Comparison of ENCODE assay signal across 13 mouse cellular contexts in genomic region chr5:105733226-105733625, GRCm38 (mm10). TPM values are rescaled to one million over a fixed set of nuclear protein-coding genes. Genes with fewer than 3 reads are reported as not detected.
DNase-seq lines count a peak whose midpoint lies in the region; ATAC-seq and TF ChIP-seq lines count a peak whose summit lies in the region.
"Had no signal": no experiment of that assay in that cellular context is flagged by ENCODE, and none has a peak within 500 bp of the region (broad histone marks: within the 10 kb centered on the region; RNA-seq: fewer than 3 reads in every experiment).

No protein-coding gene starts in this region.

- 0 out of 2 replicates have a peak, but pooled peaks cover 10% of the 10 kb centered on the region for H3K27me3 ChIP-seq in hindbrain, embryonic 10.5 days (ENCODE audit: insufficient read depth, poor library complexity, severe bottlenecking)
- no peaks in the 10 kb centered on the region for H3K27me3 ChIP-seq in hindbrain, embryonic 12.5 days
- H3K27me3 ChIP-seq in CH12.LX (replicated peaks), result no peaks in the 10 kb centered on the region
- H3K27me3 ChIP-seq in liver, embryonic 14.5 days (ENCODE audit: control insufficient read depth, insufficient read depth, low read length), result no peaks in the 10 kb centered on the region

- 79% methylated on average over 6 of the region's 6 CpGs for WGBS in hindbrain, embryonic 10.5 days
- WGBS in hindbrain, embryonic 12.5 days, result 73% methylated on average over 6 of the region's 6 CpGs
- 61% methylated on average over 6 of the region's 6 CpGs for WGBS in liver, embryonic 14.5 days (ENCODE audit: insufficient replicate concordance)

- H3K79me2 ChIP-seq in CH12.LX (replicated peaks; ENCODE audit: control insufficient read depth, extremely low read depth, insufficient read depth, poor library complexity, severe bottlenecking), result peaks cover 54% of the 10 kb centered on the region

- H3K9ac ChIP-seq in hindbrain, embryonic 12.5 days, result no peak overlapping the region
- no peak overlapping the region; the same call in 1 of the 2 replicates for H3K9ac ChIP-seq in CH12.LX (ENCODE audit: insufficient read depth, low read depth)
- 0 out of 2 replicates have a peak overlapping the region, but pooled peaks have one; percentile 47 for H3K9ac ChIP-seq in liver, embryonic 14.5 days (replicated peaks)

- no peak for TF ChIP-seq RAD21 in CH12.LX (IDR thresholded peaks at IDR 0.05; ENCODE audit: low read depth, low read length)

- H3K4me1 ChIP-seq in hindbrain, embryonic 10.5 days (replicated peaks), result peaks cover 23% of the 10 kb centered on the region
- peaks cover 20% of the 10 kb centered on the region for H3K4me1 ChIP-seq in hindbrain, embryonic 12.5 days
- H3K4me1 ChIP-seq in CH12.LX (ENCODE audit: control insufficient read depth in 1 of 2, insufficient read depth in 2 of 2), result peaks cover 16 to 57% of the 10 kb centered on the region in 2 experiments; a peak in 3 of 4 replicates
- peaks cover 35 to 43% of the 10 kb centered on the region in 2 experiments for H3K4me1 ChIP-seq in liver, embryonic 14.5 days (replicated peaks; ENCODE audit: control insufficient read depth in 2 of 2, insufficient read depth in 2 of 2, low read length in 1 of 2)

- in situ Hi-C loops in CH12.LX (cut with MboI; ENCODE audit: low pct_ligation_motif_present, low pct_unique_long_range_greater_than_20kb, low sequenced_read_pairs), result loop anchor here (5.0 kb wide), 1 partner anchor 36 kb away; the partner anchor contains the start of gene Lrrc8d

- no peak overlapping the region for H3K4me2 ChIP-seq in hindbrain, embryonic 12.5 days (replicated peaks)
- H3K4me2 ChIP-seq in CH12.LX (ENCODE audit: insufficient read depth, low read depth, poor library complexity, severe bottlenecking), result peak overlapping the region; percentile 73; the same call in 1 of the 2 replicates
- H3K4me2 ChIP-seq in liver, embryonic 14.5 days (ENCODE audit: low read depth), result peak overlapping the region; percentile 95

- ATAC-seq in hindbrain, embryonic 12.5 days (ENCODE audit: low FRiP score), result no peak
- no peak for ATAC-seq in liver, embryonic 14.5 days (ENCODE audit: insufficient read depth)

- H3K36me3 ChIP-seq in hindbrain, embryonic 10.5 days, result peaks cover 59% of the 10 kb centered on the region
- no peaks in the 10 kb centered on the region for H3K36me3 ChIP-seq in hindbrain, embryonic 12.5 days
- peaks cover 32 to 59% of the 10 kb centered on the region in 2 experiments for H3K36me3 ChIP-seq in CH12.LX (replicated peaks in 1 of 2; ENCODE audit: control insufficient read depth in 1 of 2, insufficient read depth in 1 of 2, low read length in 1 of 2)
- no peaks in the 10 kb centered on the region for H3K36me3 ChIP-seq in liver, embryonic 14.5 days (replicated peaks; ENCODE audit: control insufficient read depth, insufficient read depth, low read depth)
- H3K36me3 ChIP-seq: G1E had no signal

- no peak for TF ChIP-seq CTCF in CH12.LX (conservative IDR thresholded peaks at IDR 0.05 in 1 of 2, IDR thresholded peaks at IDR 0.05 in 1 of 2; ENCODE audit: low read depth in 2 of 2, low read length in 2 of 2)
- TF ChIP-seq CTCF in brain, embryonic 14.5 days (IDR thresholded peaks at IDR 0.05; ENCODE audit: borderline replicate concordance, extremely low read depth, insufficient read depth, insufficient read length), result no peak
- TF ChIP-seq CTCF in liver, embryonic 14.5 days (IDR thresholded peaks at IDR 0.05; ENCODE audit: low read depth), result no peak

- TF ChIP-seq EP300 in CH12.LX (IDR thresholded peaks at IDR 0.05; ENCODE audit: low read length), result no peak
- no peak for TF ChIP-seq EP300 in liver, embryonic 14.5 days (IDR thresholded peaks at IDR 0.05; ENCODE audit: low read depth)

- DNase-seq in hindbrain, embryonic 10.5 days (ENCODE audit: low spot score), result no peak
- DNase-seq in CH12.LX (ENCODE audit: extremely low read depth), result no peak
- peak; percentile 58 for DNase-seq in brain, embryonic 14.5 days (ENCODE audit: low read depth)
- DNase-seq in liver, embryonic 14.5 days (ENCODE audit: low read depth in 3 of 3, low spot score in 3 of 3), result no peak
- DNase-seq in cerebellum, adult 11-12 months, result no peak
- no peak for DNase-seq in adrenal gland, postnatal 25 days
- DNase-seq in spleen, adult 12 weeks (ENCODE audit: low spot score), result no peak
- DNase-seq: adrenal gland, adult 8-10 months; cerebellum, adult 9-11 months had no signal

- 0 out of 2 replicates have a peak overlapping the region, but pooled peaks have one; percentile 5 for H3K27ac ChIP-seq in hindbrain, embryonic 10.5 days
- no peak overlapping the region for H3K27ac ChIP-seq in hindbrain, embryonic 12.5 days
- H3K27ac ChIP-seq in CH12.LX (ENCODE audit: insufficient read depth, low read depth), result no peak overlapping the region
- no peak overlapping the region for H3K27ac ChIP-seq in liver, embryonic 14.5 days
- H3K27ac ChIP-seq: hindbrain, embryonic 14.5 days had no signal

- dilution Hi-C loops in CH12.LX (cut with MboI; ENCODE audit: extremely low pct_ligation_motif_present, extremely low pct_unique_long_range_greater_than_20kb, low sequenced_read_pairs), result no loop called here

- no peak for TF ChIP-seq POLR2A in CH12.LX (IDR thresholded peaks at IDR 0.05; ENCODE audit: low read depth, low read length)
- TF ChIP-seq POLR2A in brain, embryonic 14.5 days (IDR thresholded peaks at IDR 0.05; ENCODE audit: borderline replicate concordance, extremely low read depth, insufficient read depth, insufficient read length, poor library complexity, severe bottlenecking), result no peak

- no peaks in the 10 kb centered on the region for H3K9me3 ChIP-seq in hindbrain, embryonic 10.5 days
- H3K9me3 ChIP-seq in hindbrain, embryonic 12.5 days (replicated peaks), result no peaks in the 10 kb centered on the region
- H3K9me3 ChIP-seq in CH12.LX (replicated peaks; ENCODE audit: low read length), result no peaks in the 10 kb centered on the region
- no peaks in the 10 kb centered on the region for H3K9me3 ChIP-seq in liver, embryonic 14.5 days (ENCODE audit: control insufficient read depth, low read length)
- H3K9me3 ChIP-seq: neural tube, embryonic 13.5 days had no signal

- H3K4me3 ChIP-seq in hindbrain, embryonic 10.5 days, result no peak overlapping the region
- no peak overlapping the region for H3K4me3 ChIP-seq in hindbrain, embryonic 12.5 days
- peak overlapping the region in 2 of 3 experiments; percentile 51 to 55 for H3K4me3 ChIP-seq in CH12.LX (replicated peaks in 1 of 3; ENCODE audit: low read depth in 2 of 3, low read length in 2 of 3, poor library complexity in 1 of 3)
- peak overlapping the region; percentile 7 to 10; a peak in 2 of 4 replicates for H3K4me3 ChIP-seq in liver, embryonic 14.5 days (ENCODE audit: insufficient read depth in 1 of 2, low read depth in 2 of 2, low read length in 2 of 2)
- H3K4me3 ChIP-seq: neural tube, embryonic 13.5 days had no signal

TF ChIP-seq in CH12.LX, 34 proteins besides CTCF, POLR2A, EP300 and RAD21:
- no peak for TF ChIP-seq MAX (IDR thresholded peaks at IDR 0.05; ENCODE audit: low read length)
- TF ChIP-seq ZNF384 (IDR thresholded peaks at IDR 0.05; ENCODE audit: low read depth, low read length), result no peak

RNA-seq across cellular contexts. Expression of gene Lrrc8d, which starts 33.5 kb away (rescaled TPM):
- 20.9 and 24.4 TPM in 2 replicates for polyA plus RNA-seq in hindbrain, embryonic 10.5 days (2016; fragmentation: Nextera tagmentation; extraction: Ambion mirVana)
- 35.0 and 35.9 TPM in 2 replicates for polyA plus RNA-seq in hindbrain, embryonic 12.5 days (2016; fragmentation: Nextera tagmentation; extraction: Ambion mirVana)
- 15.9 and 16.6 TPM in 2 replicates for total RNA-seq in CH12.LX (2012; rRNA removed)
- 5.2 and 7.0 TPM in 2 replicates for total RNA-seq in CH12.LX (2014; rRNA removed)
- polyA plus RNA-seq in CH12.LX (2012; ENCODE audit: insufficient read length, low read depth), result 26.1 and 29.2 TPM in 2 replicates
- 9.3 and 25.4 TPM in 2 replicates for polyA plus RNA-seq in brain, embryonic 14.5 days (2012; rRNA removed)
- polyA plus RNA-seq in liver, embryonic 14.5 days (2012; rRNA removed), result 2.5 and 3.3 TPM in 2 replicates
- 7.5 and 7.8 TPM in 2 replicates for polyA plus RNA-seq in liver, embryonic 14.5 days (2014; fragmentation: Nextera tagmentation; extraction: Ambion mirVana)
- 99.7 and 124 TPM in 2 replicates for total RNA-seq in adrenal gland, postnatal 25 days (2021)
- polyA plus RNA-seq: G1E had no signal

Comparison
In these comparisons a context has a peak if more than half of its experiments do, and no peak if none do; other contexts are left out.
1. H3K4me3 ChIP-seq: peak in CH12.LX (2 of 3) and liver, embryonic 14.5 days (2 of 2); none in hindbrain, embryonic 10.5 days (single experiment) and hindbrain, embryonic 12.5 days (single experiment).